Mouse (Mus musculus) cortical plate, adult 2 months (tissue): Measurements from ENCODE around the gene Pkd1l1. TPM values are rescaled to one million over a fixed set of nuclear protein-coding genes. Genes with fewer than 3 reads are reported as not detected.

Experiments used
- H3K27ac ChIP-seq: fragments of 200-500 bp; 2 replicates; pipeline ENCODE4 v1.5.1; 2012; ENCODE audit warnings: low read length, control low read depth, inconsistent platforms; ENCODE audit not compliant: insufficient read depth
- H3K4me1 ChIP-seq: fragments of 200-500 bp; 2 replicates; pipeline ENCODE4 v1.6.1; 2011; ENCODE audit warnings: low read length; ENCODE audit not compliant: control insufficient read depth, insufficient read depth
- H3K4me3 ChIP-seq: fragments of 200-500 bp; 2 replicates; pipeline ENCODE4 v1.5.1; 2011; ENCODE audit warnings: mild to moderate bottlenecking, low read length, control low read depth; ENCODE audit not compliant: insufficient read depth
- CTCF ChIP-seq: fragments of 200-500 bp; IDR thresholded peaks from 2 replicates; pipeline ENCODE4 v1.5.1; 2011; ENCODE audit warnings: mild to moderate bottlenecking, control low read depth, low read length; ENCODE audit not compliant: insufficient read depth; ENCODE audit errors: extremely low read depth
- POLR2A ChIP-seq: fragments of 200-500 bp; IDR thresholded peaks from 2 replicates; pipeline ENCODE4 v1.6.1; 2011; ENCODE audit warnings: mild to moderate bottlenecking, low read length, control low read depth; ENCODE audit not compliant: insufficient read depth; ENCODE audit errors: extremely low read depth
- polyA plus RNA-seq: library from polyadenylated mRNA; depleted of rRNA; stranded (reverse); fragments of >200 nt; gene quantifications from 2 replicates; pipeline ENCODE4 v1.2.3, GENCODE M21; 2012; rRNA removed

Gene Pkd1l1
- polyA plus RNA-seq, 1 experiment = 0.06 TPM

- no peaks in the 10 kb centered on the region for H3K4me1 ChIP-seq
Observed at GRCm38 (mm10) chr11:8779427-8779826, 193.6 kb downstream of the Pkd1l1 start.

More at GRCm38 (mm10) chr11:8779427-8779826, 193.6 kb downstream of the Pkd1l1 start:
- no peak overlapping the region for H3K27ac ChIP-seq
- TF ChIP-seq CTCF = no peak
- TF ChIP-seq POLR2A = no peak
- no peak overlapping the region for H3K4me3 ChIP-seq

Other genes with a start within 250 kb of the Pkd1l1 start
- 12.1 and 12.8 TPM in 2 replicates for gene Hus1, start 37.9 kb upstream of the Pkd1l1 start, polyA plus RNA-seq
- gene Gm11992, start 75.3 kb upstream of the Pkd1l1 start, polyA plus RNA-seq = 0.81 and 1.1 TPM in 2 replicates
- 0.08 TPM in 1 of 2 replicates, not detected in the other for gene Sun3, start 75.7 kb upstream of the Pkd1l1 start, polyA plus RNA-seq
- gene Upp1, start 144.8 kb upstream of the Pkd1l1 start, polyA plus RNA-seq = 4.7 and 5.6 TPM in 2 replicates
- gene Abca13, start 218.7 kb upstream of the Pkd1l1 start, polyA plus RNA-seq = under 0.01 and 0.04 TPM in 2 replicates